Mouse (Mus musculus): ENCODE results near the gene Igsf21.

DNA sequence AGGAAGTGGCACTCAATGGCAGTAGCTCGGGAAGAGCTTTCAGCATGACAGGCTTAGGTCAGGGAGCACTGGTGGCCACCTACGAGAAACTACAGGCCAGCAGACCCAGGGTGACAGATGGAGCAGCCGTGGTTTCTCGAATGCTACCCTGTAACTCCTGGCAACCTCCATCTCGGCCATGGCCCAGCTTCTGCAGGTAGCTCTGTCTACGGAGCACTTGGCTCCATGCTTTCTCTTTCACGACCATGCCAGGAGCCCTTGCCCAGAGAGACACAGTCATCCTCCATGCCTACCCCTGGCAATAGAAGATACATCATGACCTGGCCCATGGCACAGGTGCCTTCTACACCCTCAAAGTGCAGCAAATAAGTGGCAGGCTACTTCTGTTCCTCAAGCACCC lies 80.7 kb downstream of the Igsf21 start:
- TF ChIP-seq CTCF (IDR thresholded peaks at IDR 0.05; ENCODE audit: extremely low read depth, insufficient read depth, low read length) (no peak), POLR2A (IDR thresholded peaks at IDR 0.05; ENCODE audit: extremely low read depth, insufficient read depth, low read length) (no peak)

Data from cortical plate, adult 2 months (tissue).